Mouse (Mus musculus) intestine, embryonic 14.5 days (tissue): Measurements from ENCODE around the gene Sost. TPM values are rescaled to one million over a fixed set of nuclear protein-coding genes. Genes with fewer than 3 reads are reported as not detected.

ENCODE experiments used
- ATAC-seq: fragments of 200-750 bp; cut with Nextera tagmentation; replicated peaks from 2 replicates; pipeline ENCODE4 v1.8.0; 2017; ENCODE audit warnings: low read depth, moderate number of reproducible peaks, moderate TSS enrichment, moderate library complexity; ENCODE audit not compliant: low FRiP score, low TSS enrichment
- DNase-seq: peaks from one replicate; pipeline ENCODE4 v3.0.0-alpha.2; 2018; ENCODE audit warnings: low spot score
- H3K27ac ChIP-seq: fragments of 300-500 bp; sonication (generic); 2 replicates; pipeline ENCODE4 v1.5.1; 2014; ENCODE audit warnings: low read depth, mild to moderate bottlenecking, control low read depth
- H3K27me3 ChIP-seq: fragments of 300-500 bp; sonication (generic); replicated peaks from 2 replicates; pipeline ENCODE4 v1.6.1; 2014; ENCODE audit warnings: low read length, control low read depth; ENCODE audit not compliant: control insufficient read depth, insufficient read depth
- H3K36me3 ChIP-seq: fragments of 300-500 bp; sonication (generic); 2 replicates; pipeline ENCODE4 v1.6.1; 2014; ENCODE audit warnings: low read length, control low read depth; ENCODE audit not compliant: control insufficient read depth, insufficient read depth
- H3K4me1 ChIP-seq: fragments of 300-500 bp; sonication (generic); replicated peaks from 2 replicates; pipeline ENCODE4 v1.6.1; 2014; ENCODE audit warnings: low read length, control low read depth, mixed read lengths; ENCODE audit not compliant: control insufficient read depth, insufficient read depth
- H3K4me2 ChIP-seq: fragments of 300-500 bp; sonication (generic); 2 replicates; pipeline ENCODE4 v1.6.1; 2014; ENCODE audit warnings: low read length
- H3K4me3 ChIP-seq: fragments of 300-500 bp; sonication (generic); 2 replicates; pipeline ENCODE4 v1.5.1; 2014; ENCODE audit warnings: low read depth, low read length, control low read depth, mixed read lengths
- H3K9ac ChIP-seq: fragments of 300-500 bp; sonication (generic); 2 replicates; pipeline ENCODE4 v1.6.1; 2014; ENCODE audit warnings: mild to moderate bottlenecking, low read length
- H3K9me3 ChIP-seq: fragments of 300-500 bp; sonication (generic); 2 replicates; pipeline ENCODE4 v1.6.1; 2016; ENCODE audit warnings: low read length, control low read depth; ENCODE audit not compliant: control insufficient read depth
- WGBS: fragments of 180-500 bp; shearing (Covaris S2); extraction: QIAGEN DNeasy Blood & Tissue Kit; methylation state at CpG from one replicate; pipeline ENCODE4 v1.1.7; 2014; 5-methylcytosine and 5-hydroxymethylcytosine counted together
- polyA plus RNA-seq: library from polyadenylated mRNA; unstranded; fragments of >200 nt; fragmentation: Nextera tagmentation; extraction: Ambion mirVana; gene quantifications from 2 replicates; pipeline ENCODE4 v1.2.1, GENCODE M21; 2014

Gene Sost
- polyA plus RNA-seq, 1 experiment from 2014 or later, result not detected

- Histone ChIP-seq H3K4me2 (no peak overlapping the region), H3K27me3 (0 out of 2 replicates have a peak, but pooled peaks cover 3% of the 10 kb centered on the region)
- 74% methylated on average over 3 of the region's 3 CpGs for WGBS
These were observed 48.2 kb downstream of the Sost start for GRCm38 (mm10) chr11:101918609-101919008.

GRCm38 (mm10) chr11:101916772-101917171 lies 50.0 kb downstream of the Sost start:
- Histone ChIP-seq H3K4me2 (no peak overlapping the region), H3K9me3 (no peaks in the 10 kb centered on the region), H3K4me3 (no peak overlapping the region), H3K27me3 (0 out of 2 replicates have a peak, but pooled peaks cover 3% of the 10 kb centered on the region), H3K4me1 (no peaks in the 10 kb centered on the region), H3K27ac (no peak overlapping the region), H3K9ac (no peak overlapping the region), H3K36me3 (no peaks in the 10 kb centered on the region)
- WGBS, result 63% methylated on average over 3 of the region's 3 CpGs
- ATAC-seq, result no peak
- no peak for DNase-seq

More at GRCm38 (mm10) chr11:101918609-101919008, 48.2 kb downstream of the Sost start:
- H3K27ac ChIP-seq, result no peak overlapping the region
- no peak overlapping the region for H3K9ac ChIP-seq
- H3K4me1 ChIP-seq, result no peaks in the 10 kb centered on the region
- H3K4me3 ChIP-seq, result no peak overlapping the region
- H3K36me3 ChIP-seq, result no peaks in the 10 kb centered on the region
- no peaks in the 10 kb centered on the region for H3K9me3 ChIP-seq
- DNase-seq, result no peak
- ATAC-seq, result no peak

GRCm38 (mm10) chr11:101913591-101913990 lies 53.2 kb downstream of the Sost start:
- H3K36me3 ChIP-seq, result no peaks in the 10 kb centered on the region

More at GRCm38 (mm10) chr11:101913591-101913990, 53.2 kb downstream of the Sost start:
- Histone ChIP-seq H3K27me3 (no peaks in the 10 kb centered on the region), H3K4me3 (no peak overlapping the region), H3K27ac (no peak overlapping the region), H3K4me1 (no peaks in the 10 kb centered on the region), H3K4me2 (no peak overlapping the region), H3K9ac (no peak overlapping the region), H3K9me3 (no peaks in the 10 kb centered on the region)
- DNase-seq (no peak), ATAC-seq (no peak)
- WGBS, result 60% methylated on average over 8 of the region's 8 CpGs

Other genes starting within 250 kb of the Sost start
- gene Dhx8, start 234.1 kb downstream of the Sost start, polyA plus RNA-seq, result 28.3 and 35.3 TPM in 2 replicates
- 5.5 and 6.2 TPM in 2 replicates for gene Etv4, start 181.6 kb downstream of the Sost start, polyA plus RNA-seq
- gene Meox1, start 72.6 kb downstream of the Sost start, polyA plus RNA-seq, result 3.3 and 4.0 TPM in 2 replicates
- gene Cfap97d1, start 17.3 kb upstream of the Sost start, polyA plus RNA-seq, result not detected in 2 replicates
- 25.3 and 27.0 TPM in 2 replicates for gene Dusp3, start 20.0 kb upstream of the Sost start, polyA plus RNA-seq
- gene Mpp3, start 61.4 kb upstream of the Sost start, polyA plus RNA-seq, result 11.0 and 12.2 TPM in 2 replicates
- gene Cd300lg, start 74.5 kb upstream of the Sost start, polyA plus RNA-seq, result 0.31 and 0.51 TPM in 2 replicates
- 7.0 TPM in 2 replicates for gene Mpp2, start 121.5 kb upstream of the Sost start, polyA plus RNA-seq
- gene Ppy, start 134.3 kb upstream of the Sost start, polyA plus RNA-seq, result 2.0 TPM in 1 of 2 replicates, not detected in the other
- gene Pyy, start 140.8 kb upstream of the Sost start, polyA plus RNA-seq, result 41.5 TPM in 1 of 2 replicates, not detected in the other
- 1.7 and 3.4 TPM in 2 replicates for gene Nags, start 178.5 kb upstream of the Sost start, polyA plus RNA-seq
- 22.6 and 27.1 TPM in 2 replicates for gene Tmem101, start 189.4 kb upstream of the Sost start, polyA plus RNA-seq
- 88.4 and 89.9 TPM in 2 replicates for gene Lsm12, start 218.3 kb upstream of the Sost start, polyA plus RNA-seq
- 36.0 and 37.4 TPM in 2 replicates for gene G6pc3, start 222.6 kb upstream of the Sost start, polyA plus RNA-seq